Mouse (Mus musculus) liver, embryonic 12.5 days (tissue): ENCODE measurements around the gene Lyst. TPM values are rescaled to one million over a fixed set of nuclear protein-coding genes. Genes with fewer than 3 reads are reported as not detected.

Source experiments
- ATAC-seq: fragments of 200-750 bp; cut with Nextera tagmentation; 2 replicates; pipeline ENCODE4 v1.8.0; 2017; ENCODE audit warnings: moderate number of reproducible peaks, mild to moderate bottlenecking, moderate library complexity
- H3K27ac ChIP-seq: fragments of 300-500 bp; sonication (generic); 2 replicates; pipeline ENCODE4 v1.5.1; 2016; ENCODE audit warnings: mild to moderate bottlenecking
- H3K27me3 ChIP-seq: fragments of 300-500 bp; sonication (generic); replicated peaks from 2 replicates; pipeline ENCODE4 v1.6.1; 2016; ENCODE audit warnings: mild to moderate bottlenecking, moderate library complexity
- H3K36me3 ChIP-seq: fragments of 300-500 bp; sonication (generic); 2 replicates; pipeline ENCODE4 v1.6.1; 2016; ENCODE audit warnings: mild to moderate bottlenecking, moderate library complexity
- H3K4me1 ChIP-seq: fragments of 300-500 bp; sonication (generic); 2 replicates; pipeline ENCODE4 v1.6.1; 2016
- H3K4me2 ChIP-seq: fragments of 300-500 bp; sonication (generic); 2 replicates; pipeline ENCODE4 v1.6.1; 2016; ENCODE audit warnings: mild to moderate bottlenecking, moderate library complexity
- H3K4me3 ChIP-seq: fragments of 300-500 bp; sonication (generic); 2 replicates; pipeline ENCODE4 v1.5.1; 2016; ENCODE audit warnings: mild to moderate bottlenecking, moderate library complexity
- H3K9ac ChIP-seq: fragments of 300-500 bp; sonication (generic); 2 replicates; pipeline ENCODE4 v1.6.1; 2016; ENCODE audit warnings: mild to moderate bottlenecking, moderate library complexity
- H3K9me3 ChIP-seq: fragments of 300-500 bp; sonication (generic); replicated peaks from 2 replicates; pipeline ENCODE4 v1.6.1; 2016; ENCODE audit warnings: mild to moderate bottlenecking, moderate library complexity
- WGBS: fragments of 180-500 bp; shearing (Covaris S2); methylation state at CpG from one replicate; pipeline ENCODE4 v1.1.7; 2016; ENCODE audit not compliant: insufficient replicate concordance; 5-methylcytosine and 5-hydroxymethylcytosine counted together
- polyA plus RNA-seq: library from polyadenylated mRNA; unstranded; fragments of >200 nt; fragmentation: Nextera tagmentation; extraction: Ambion mirVana; gene quantifications from 2 replicates; pipeline ENCODE4 v1.2.1, GENCODE M21; 2016

Lyst gene
- polyA plus RNA-seq, 1 experiment from 2014 or later: 1.9 TPM

DNA sequence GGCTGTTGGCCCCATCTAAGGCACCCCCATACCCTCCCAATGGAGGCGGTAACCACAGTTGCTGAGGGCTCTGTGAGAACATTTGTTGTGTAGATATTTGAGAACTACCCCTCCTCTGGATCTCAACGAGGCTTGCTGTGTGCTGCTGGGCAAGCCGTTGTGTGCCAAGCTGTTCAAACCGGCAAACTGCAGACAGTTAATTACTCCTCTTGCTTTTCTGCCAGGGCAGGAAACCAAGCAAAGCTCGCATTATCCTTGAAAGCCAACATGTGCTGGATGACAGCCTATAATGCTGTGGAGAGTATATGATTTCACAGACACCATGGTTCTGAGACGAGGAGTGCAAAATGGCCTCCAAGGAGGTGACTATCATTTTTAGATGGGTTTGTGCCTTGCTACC lies 236.3 kb downstream of the Lyst start:
- ATAC-seq: no peak
- no peak overlapping the region for H3K27ac ChIP-seq
- no peaks in the 10 kb centered on the region for H3K9me3 ChIP-seq
- no peaks in the 10 kb centered on the region for H3K27me3 ChIP-seq
- H3K4me1 ChIP-seq: no peaks in the 10 kb centered on the region
- no peak overlapping the region for H3K9ac ChIP-seq
- H3K4me2 ChIP-seq: no peak overlapping the region
- H3K4me3 ChIP-seq: no peak overlapping the region
- H3K36me3 ChIP-seq: no peaks in the 10 kb centered on the region
- WGBS: 70% methylated on average over 6 of the region's 6 CpGs

DNA sequence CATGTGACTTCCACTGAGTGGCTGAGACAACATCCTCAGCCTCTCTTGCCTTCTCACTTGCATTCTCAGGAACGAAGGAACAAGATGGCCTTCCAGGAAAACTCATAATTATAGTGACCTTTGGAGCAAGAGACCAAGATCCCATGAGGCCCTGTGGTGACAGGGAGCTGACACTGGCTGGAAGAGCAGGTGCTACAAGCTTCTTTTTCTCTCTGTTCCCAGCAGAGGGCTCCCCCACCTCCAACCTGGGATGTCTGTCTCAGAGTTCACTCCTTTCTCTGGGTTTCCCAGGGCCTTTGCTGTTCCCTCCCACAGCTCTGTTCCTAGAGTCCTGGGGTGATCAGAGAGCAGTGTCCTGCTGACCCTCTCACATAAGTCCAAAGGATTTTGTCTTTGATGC lies 237.9 kb downstream of the Lyst start:
- Histone ChIP-seq H3K36me3 (no peaks in the 10 kb centered on the region), H3K27ac (no peak overlapping the region), H3K4me1 (no peaks in the 10 kb centered on the region), H3K9me3 (no peaks in the 10 kb centered on the region), H3K4me3 (no peak overlapping the region), H3K27me3 (no peaks in the 10 kb centered on the region), H3K9ac (no peak overlapping the region), H3K4me2 (no peak overlapping the region)
- 13% methylated on average over 1 of the region's 1 CpGs for WGBS
- ATAC-seq: no peak

Other genes starting within 250 kb of the Lyst start
- 2.7 TPM in 2 replicates for gene Gpr137b, start 196.4 kb upstream of the Lyst start, polyA plus RNA-seq
- 19.5 and 22.5 TPM in 2 replicates for gene Nid1, start 152.8 kb upstream of the Lyst start, polyA plus RNA-seq
- gene Gng4, start 193.7 kb downstream of the Lyst start, polyA plus RNA-seq: 0.17 TPM in 1 of 2 replicates, not detected in the other